Mouse (Mus musculus) heart, embryonic 14.5 days (tissue): ENCODE results near the gene Suds3. TPM values are rescaled to one million over a fixed set of nuclear protein-coding genes. Genes with fewer than 3 reads are reported as not detected.

Experiments
- ATAC-seq: fragments of 200-750 bp; cut with Nextera tagmentation; 2 replicates; pipeline ENCODE4 v1.8.0; 2017; ENCODE audit warnings: low read depth, moderate TSS enrichment; ENCODE audit not compliant: insufficient number of reproducible peaks, insufficient read depth, low FRiP score
- H3K27ac ChIP-seq, 2 experiments: fragments of 200-500 bp in 1 of 2; fragments of 300-500 bp in 1 of 2; sonication (generic) in 1 of 2; replicated peaks in 1 of 2; 2 replicates each; pipeline ENCODE4 v1.5.1; 2012 to 2014; ENCODE audit warnings: low read depth in 2 of 2, low read length in 2 of 2, control low read depth in 1 of 2, mild to moderate bottlenecking in 1 of 2, mixed read lengths in 1 of 2; ENCODE audit not compliant: control insufficient read depth in 1 of 2, insufficient read depth in 1 of 2
- H3K27me3 ChIP-seq: fragments of 300-500 bp; sonication (generic); 2 replicates; pipeline ENCODE4 v1.6.1; 2014; ENCODE audit warnings: mild to moderate bottlenecking, low read length, control low read depth; ENCODE audit not compliant: control insufficient read depth, insufficient read depth
- H3K36me3 ChIP-seq: fragments of 300-500 bp; sonication (generic); 2 replicates; pipeline ENCODE4 v1.6.1; 2014; ENCODE audit warnings: mild to moderate bottlenecking, control low read depth, low read length, mixed read lengths; ENCODE audit not compliant: control insufficient read depth, insufficient read depth
- H3K4me1 ChIP-seq, 2 experiments: fragments of 200-500 bp in 1 of 2; fragments of 300-500 bp in 1 of 2; sonication (generic) in 1 of 2; 2 replicates each; pipeline ENCODE4 v1.6.1; 2012 to 2014; ENCODE audit warnings: low read length in 2 of 2, control low read depth in 1 of 2, mixed read lengths in 1 of 2; ENCODE audit not compliant: control insufficient read depth in 2 of 2, insufficient read depth in 2 of 2
- H3K4me2 ChIP-seq: fragments of 300-500 bp; sonication (generic); 2 replicates; pipeline ENCODE4 v1.6.1; 2014; ENCODE audit warnings: mild to moderate bottlenecking, low read length
- H3K4me3 ChIP-seq, 2 experiments: fragments of 200-500 bp in 1 of 2; fragments of 300-500 bp in 1 of 2; sonication (generic) in 1 of 2; 2 replicates each; pipeline ENCODE4 v1.5.1; 2012 to 2014; ENCODE audit warnings: low read length in 2 of 2, mild to moderate bottlenecking in 2 of 2, control low read depth in 1 of 2, low read depth in 1 of 2, moderate library complexity in 1 of 2; ENCODE audit not compliant: control insufficient read depth in 1 of 2, insufficient read depth in 1 of 2
- H3K9ac ChIP-seq: fragments of 300-500 bp; sonication (generic); 2 replicates; pipeline ENCODE4 v1.6.1; 2014; ENCODE audit warnings: mild to moderate bottlenecking, low read length
- H3K9me3 ChIP-seq: fragments of 300-500 bp; sonication (generic); 2 replicates; pipeline ENCODE4 v1.6.1; 2016; ENCODE audit warnings: low read length, control low read depth; ENCODE audit not compliant: control insufficient read depth
- WGBS: fragments of 180-500 bp; shearing (Covaris S2); extraction: QIAGEN DNeasy Blood & Tissue Kit; methylation state at CpG from one replicate; pipeline ENCODE4 v1.1.7; 2014; 5-methylcytosine and 5-hydroxymethylcytosine counted together
- polyA plus RNA-seq: library from polyadenylated mRNA; unstranded; fragments of >200 nt; fragmentation: Nextera tagmentation; extraction: Ambion mirVana; gene quantifications from 2 replicates; pipeline ENCODE4 v1.2.1, GENCODE M21; 2014

Suds3 gene
- polyA plus RNA-seq, 1 experiment from 2014 or later = 32.6 TPM

- Histone ChIP-seq H3K27me3 (no peaks in the 10 kb centered on the region), H3K27ac (no peak overlapping the region), H3K9ac (no peak overlapping the region), H3K9me3 (no peaks in the 10 kb centered on the region), H3K4me2 (no peak overlapping the region), H3K4me1 (0 out of 4 replicates have a peak, but pooled peaks cover 0 to 4% of the 10 kb centered on the region in 2 experiments), H3K4me3 (no peak overlapping the region), H3K36me3 (peaks cover 80% of the 10 kb centered on the region)
- ATAC-seq = no peak
- WGBS = 82% methylated on average over 8 of the region's 8 CpGs
These were observed 6.4 kb downstream of the Suds3 start for GRCm38 (mm10) chr5:117109522-117109921.

- Histone ChIP-seq H3K27ac (no peak overlapping the region), H3K9ac (no peak overlapping the region), H3K36me3 (peaks cover 88% of the 10 kb centered on the region), H3K9me3 (no peaks in the 10 kb centered on the region), H3K4me2 (no peak overlapping the region), H3K4me1 (no peaks in the 10 kb centered on the region), H3K4me3 (no peak overlapping the region), H3K27me3 (no peaks in the 10 kb centered on the region)
- no peak for ATAC-seq
- WGBS = 95% methylated on average over 13 of the region's 13 CpGs
These were observed 7.2 kb downstream of the Suds3 start for GRCm38 (mm10) chr5:117108731-117109130.

GRCm38 (mm10) chr5:117108292-117108691 is 7.6 kb downstream of the Suds3 start:
- ATAC-seq = no peak; the same call in 1 of the 2 replicates
- Histone ChIP-seq H3K27me3 (no peaks in the 10 kb centered on the region), H3K4me1 (no peaks in the 10 kb centered on the region), H3K4me3 (no peak overlapping the region), H3K9ac (no peak overlapping the region), H3K36me3 (peaks cover 92% of the 10 kb centered on the region), H3K9me3 (no peaks in the 10 kb centered on the region), H3K4me2 (no peak overlapping the region), H3K27ac (no peak overlapping the region)
- 88% methylated on average over 13 of the region's 13 CpGs for WGBS

- no peak overlapping the region for H3K9ac ChIP-seq
- no peaks in the 10 kb centered on the region for H3K4me1 ChIP-seq
- no peak overlapping the region for H3K4me3 ChIP-seq
- H3K27ac ChIP-seq = no peak overlapping the region
- peaks cover 92% of the 10 kb centered on the region for H3K36me3 ChIP-seq
- no peak overlapping the region for H3K4me2 ChIP-seq
- no peaks in the 10 kb centered on the region for H3K27me3 ChIP-seq
- WGBS = 80% methylated on average over 9 of the region's 9 CpGs
- no peaks in the 10 kb centered on the region for H3K9me3 ChIP-seq
- ATAC-seq = no peak
These were observed 10.2 kb downstream of the Suds3 start for GRCm38 (mm10) chr5:117105761-117106160.

- ATAC-seq = no peak
- 93% methylated on average over 12 of the region's 12 CpGs for WGBS
- Histone ChIP-seq H3K9ac (no peak overlapping the region), H3K4me2 (no peak overlapping the region), H3K27ac (no peak overlapping the region), H3K9me3 (no peaks in the 10 kb centered on the region), H3K4me3 (no peak overlapping the region), H3K36me3 (peaks cover 100% of the 10 kb centered on the region), H3K27me3 (no peaks in the 10 kb centered on the region), H3K4me1 (no peaks in the 10 kb centered on the region)
These were observed 11.6 kb downstream of the Suds3 start for GRCm38 (mm10) chr5:117104329-117104728.

- Histone ChIP-seq H3K27ac (no peak overlapping the region), H3K4me2 (no peak overlapping the region), H3K9me3 (no peaks in the 10 kb centered on the region), H3K27me3 (no peaks in the 10 kb centered on the region), H3K4me1 (no peaks in the 10 kb centered on the region), H3K4me3 (no peak overlapping the region), H3K9ac (no peak overlapping the region), H3K36me3 (peaks cover 100% of the 10 kb centered on the region)
- ATAC-seq = no peak
- 96% methylated on average over 20 of the region's 20 CpGs for WGBS
These were observed 12.6 kb downstream of the Suds3 start for GRCm38 (mm10) chr5:117103194-117103929.

- Histone ChIP-seq H3K4me1 (peaks cover under 1 to 3% of the 10 kb centered on the region in 2 experiments; a peak in 3 of 4 replicates), H3K9me3 (no peaks in the 10 kb centered on the region), H3K9ac (no peak overlapping the region), H3K4me2 (no peak overlapping the region), H3K27me3 (no peaks in the 10 kb centered on the region), H3K4me3 (no peak overlapping the region), H3K36me3 (peaks cover 94% of the 10 kb centered on the region), H3K27ac (no peak overlapping the region)
- ATAC-seq = no peak
- WGBS = 84% methylated on average over 11 of the region's 11 CpGs
These were observed 16.2 kb downstream of the Suds3 start for GRCm38 (mm10) chr5:117099742-117100141.

GRCm38 (mm10) chr5:117099008-117099407 is 16.9 kb downstream of the Suds3 start:
- no peak for ATAC-seq
- H3K4me2 ChIP-seq = no peak overlapping the region
- H3K9me3 ChIP-seq = no peaks in the 10 kb centered on the region
- no peak overlapping the region for H3K9ac ChIP-seq
- no peak overlapping the region for H3K27ac ChIP-seq
- H3K4me1 ChIP-seq = peaks cover 5 to 6% of the 10 kb centered on the region in 2 experiments; a peak in 3 of 4 replicates
- no peak overlapping the region for H3K4me3 ChIP-seq
- no peaks in the 10 kb centered on the region for H3K27me3 ChIP-seq
- H3K36me3 ChIP-seq = peaks cover 94% of the 10 kb centered on the region
- WGBS = 86% methylated on average over 5 of the region's 5 CpGs
